Mouse (Mus musculus): ENCODE data around the gene Ube2n. TPM values are rescaled to one million over a fixed set of nuclear protein-coding genes. Genes with fewer than 3 reads are reported as not detected.

The Ube2n gene
- polyA plus RNA-seq, 1 experiment = 17.5 TPM

DNA sequence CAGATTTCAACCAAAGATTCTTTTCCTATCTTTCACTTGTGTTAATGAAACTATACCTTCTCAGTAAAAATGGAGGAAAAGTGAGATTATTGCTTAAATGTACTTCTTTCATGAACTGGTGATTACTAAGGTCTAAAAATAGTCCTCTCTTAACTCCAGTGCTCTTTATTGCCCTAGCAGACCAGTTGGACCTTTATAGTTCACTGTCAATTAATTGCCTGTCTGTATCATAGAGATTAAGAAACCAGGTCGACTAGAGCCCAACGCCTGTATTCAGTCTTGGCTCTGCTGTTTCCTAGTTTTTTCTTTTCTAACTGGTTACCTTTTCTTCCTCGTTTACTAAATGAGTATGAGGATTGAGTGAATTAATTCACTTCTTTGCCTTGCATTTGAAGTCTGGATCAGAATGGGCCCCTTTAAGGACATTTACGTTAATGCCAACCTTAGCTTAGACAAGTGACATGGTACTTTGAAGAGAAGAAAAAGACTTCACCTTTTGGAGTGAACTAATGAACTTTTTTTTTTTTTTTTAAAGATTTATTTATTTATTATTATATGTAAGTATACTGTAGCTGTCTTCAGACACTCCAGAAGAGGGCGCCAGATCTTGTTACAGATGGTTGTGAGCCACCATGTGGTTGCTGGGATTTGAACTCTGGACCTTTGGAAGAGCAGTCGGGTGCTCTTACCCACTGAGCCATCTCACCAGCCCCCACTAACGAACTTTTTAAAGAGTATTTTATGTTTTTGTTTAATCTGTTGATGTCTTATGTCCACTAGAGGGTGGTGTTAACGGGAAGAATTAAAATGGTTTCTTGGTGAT is 20.7 kb downstream of the Ube2n start:
- H3K27me3 ChIP-seq (ENCODE audit: control insufficient read depth, insufficient read depth, low read length) = no peaks in the 10 kb centered on the region
- 68% methylated on average over 8 of the region's 8 CpGs for WGBS
- no peak overlapping the region for H3K27ac ChIP-seq (ENCODE audit: insufficient read depth, low read depth, low read length)
- no peak overlapping the region for H3K4me3 ChIP-seq (ENCODE audit: low read depth, low read length)
- H3K36me3 ChIP-seq (ENCODE audit: control insufficient read depth, insufficient read depth, low read length) = no peaks in the 10 kb centered on the region
- H3K4me1 ChIP-seq (ENCODE audit: control insufficient read depth, insufficient read depth, insufficient read length, low read length) = peaks cover 8% of the 10 kb centered on the region; the same call in 1 of the 2 replicates
- no peak for TF ChIP-seq POLR2A (IDR thresholded peaks at IDR 0.05; ENCODE audit: low read depth, low read length)
- TF ChIP-seq CTCF (IDR thresholded peaks at IDR 0.05; ENCODE audit: extremely low read depth, insufficient read length, insufficient replicate concordance, low read depth, low read length) = no peak

DNA sequence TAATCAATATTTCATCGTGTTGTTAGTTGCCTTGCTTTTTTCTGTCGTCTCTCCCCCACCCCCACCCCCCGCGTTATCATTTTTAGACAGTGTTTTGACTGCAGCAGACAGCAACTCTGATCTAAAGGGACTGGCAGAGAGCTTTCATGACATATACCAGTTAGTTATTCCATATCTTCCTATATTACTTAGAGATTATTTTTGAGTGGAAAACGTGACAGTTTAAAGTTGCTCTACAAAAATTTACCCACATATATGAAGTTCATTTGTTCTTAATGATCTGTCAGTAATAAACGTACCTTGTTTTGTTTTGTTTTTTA is 21.2 kb downstream of the Ube2n start:
- Histone ChIP-seq H3K27me3 (ENCODE audit: control insufficient read depth, insufficient read depth, low read length) (no peaks in the 10 kb centered on the region), H3K4me3 (ENCODE audit: low read depth, low read length) (no peak overlapping the region), H3K27ac (ENCODE audit: insufficient read depth, low read depth, low read length) (no peak overlapping the region), H3K4me1 (ENCODE audit: control insufficient read depth, insufficient read depth, insufficient read length, low read length) (peaks cover 8% of the 10 kb centered on the region; the same call in 1 of the 2 replicates), H3K36me3 (ENCODE audit: control insufficient read depth, insufficient read depth, low read length) (no peaks in the 10 kb centered on the region)
- TF ChIP-seq POLR2A (IDR thresholded peaks at IDR 0.05; ENCODE audit: low read depth, low read length) = no peak
- no peak for TF ChIP-seq CTCF (IDR thresholded peaks at IDR 0.05; ENCODE audit: extremely low read depth, insufficient read length, insufficient replicate concordance, low read depth, low read length)
- 81% methylated on average over 6 of the region's 6 CpGs for WGBS

DNA sequence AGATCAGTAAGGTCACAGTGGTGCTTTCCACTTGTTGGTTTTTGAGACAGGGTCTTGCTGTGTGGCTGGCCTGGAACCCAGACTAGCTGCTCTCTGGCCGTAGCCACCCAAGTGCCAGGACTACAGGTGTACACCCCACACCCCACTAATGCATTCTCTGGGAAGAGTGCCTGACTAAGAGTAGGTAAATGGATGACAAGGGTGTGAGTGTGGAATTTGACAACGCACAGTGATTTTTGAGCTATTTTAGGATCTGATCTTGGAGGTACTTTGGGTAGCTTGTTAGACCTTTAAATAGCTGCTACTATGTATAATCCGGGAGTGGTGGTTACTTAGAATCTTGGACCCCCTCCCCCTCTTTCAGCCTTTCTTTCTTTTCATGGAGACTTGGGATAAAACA is 24.3 kb downstream of the Ube2n start:
- 81% methylated on average over 3 of the region's 3 CpGs for WGBS

DNA sequence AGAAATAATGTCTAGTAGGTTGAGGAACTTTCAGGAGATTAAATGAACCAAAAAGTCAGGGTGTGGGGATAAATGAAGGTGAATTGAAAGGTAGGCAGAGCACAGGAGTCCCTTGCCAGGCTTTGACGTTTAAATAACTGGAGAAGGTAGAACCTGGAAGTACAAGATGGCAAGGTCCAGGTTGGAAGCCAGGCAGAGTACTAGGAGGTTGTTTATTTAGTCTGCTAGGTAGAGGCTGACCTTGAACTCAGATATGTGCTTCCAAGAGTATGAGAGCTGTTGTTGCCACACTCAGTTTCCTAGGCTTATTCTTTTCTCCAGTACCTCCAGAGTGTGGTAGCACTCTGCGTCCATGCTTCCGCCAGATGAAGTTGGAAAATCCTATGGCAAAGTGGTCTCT is 24.9 kb downstream of the Ube2n start:
- no peak for TF ChIP-seq POLR2A (IDR thresholded peaks at IDR 0.05; ENCODE audit: low read depth, low read length)
- TF ChIP-seq CTCF (IDR thresholded peaks at IDR 0.05; ENCODE audit: extremely low read depth, insufficient read length, insufficient replicate concordance, low read depth, low read length) = no peak
- Histone ChIP-seq H3K27me3 (ENCODE audit: control insufficient read depth, insufficient read depth, low read length) (no peaks in the 10 kb centered on the region), H3K27ac (ENCODE audit: insufficient read depth, low read depth, low read length) (no peak overlapping the region), H3K36me3 (ENCODE audit: control insufficient read depth, insufficient read depth, low read length) (peaks cover 12% of the 10 kb centered on the region), H3K4me3 (ENCODE audit: low read depth, low read length) (no peak overlapping the region), H3K4me1 (ENCODE audit: control insufficient read depth, insufficient read depth, insufficient read length, low read length) (peaks cover 5% of the 10 kb centered on the region; the same call in 1 of the 2 replicates)
- 73% methylated on average over 3 of the region's 3 CpGs for WGBS

More for the DNA sequence above, 24.3 kb downstream of the Ube2n start:
- TF ChIP-seq POLR2A (IDR thresholded peaks at IDR 0.05; ENCODE audit: low read depth, low read length) (no peak), CTCF (IDR thresholded peaks at IDR 0.05; ENCODE audit: extremely low read depth, insufficient read length, insufficient replicate concordance, low read depth, low read length) (no peak)
- H3K4me1 ChIP-seq (ENCODE audit: control insufficient read depth, insufficient read depth, insufficient read length, low read length) = peaks cover 5% of the 10 kb centered on the region; the same call in 1 of the 2 replicates
- no peak overlapping the region for H3K4me3 ChIP-seq (ENCODE audit: low read depth, low read length)
- H3K36me3 ChIP-seq (ENCODE audit: control insufficient read depth, insufficient read depth, low read length) = peaks cover 8% of the 10 kb centered on the region
- no peaks in the 10 kb centered on the region for H3K27me3 ChIP-seq (ENCODE audit: control insufficient read depth, insufficient read depth, low read length)
- H3K27ac ChIP-seq (ENCODE audit: insufficient read depth, low read depth, low read length) = no peak overlapping the region

DNA sequence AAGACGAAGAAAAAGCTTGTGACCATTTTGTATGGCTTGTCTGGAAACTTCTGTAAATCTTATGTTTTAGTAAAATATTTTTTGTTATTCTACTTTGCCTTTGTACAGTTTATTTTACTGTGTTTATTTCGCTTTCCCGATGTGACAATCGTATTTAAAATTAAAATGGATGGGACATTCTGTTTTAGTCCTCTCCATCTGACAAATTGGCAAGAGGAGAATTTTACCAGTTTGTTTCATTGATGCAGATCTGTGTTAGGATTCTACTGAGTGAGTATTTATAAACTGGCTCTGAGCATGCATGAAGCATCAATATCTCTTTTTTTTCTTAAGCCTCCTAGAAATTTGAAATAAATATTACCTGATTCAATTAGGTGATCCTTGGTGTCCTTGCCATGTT is 28.0 kb downstream of the Ube2n start:
- Histone ChIP-seq H3K4me3 (ENCODE audit: low read depth, low read length) (no peak overlapping the region), H3K27me3 (ENCODE audit: control insufficient read depth, insufficient read depth, low read length) (no peaks in the 10 kb centered on the region), H3K36me3 (ENCODE audit: control insufficient read depth, insufficient read depth, low read length) (peaks cover 24% of the 10 kb centered on the region), H3K4me1 (ENCODE audit: control insufficient read depth, insufficient read depth, insufficient read length, low read length) (peaks cover 3% of the 10 kb centered on the region; the same call in 1 of the 2 replicates), H3K27ac (ENCODE audit: insufficient read depth, low read depth, low read length) (no peak overlapping the region)
- TF ChIP-seq CTCF (IDR thresholded peaks at IDR 0.05; ENCODE audit: extremely low read depth, insufficient read length, insufficient replicate concordance, low read depth, low read length) (no peak), POLR2A (IDR thresholded peaks at IDR 0.05; ENCODE audit: low read depth, low read length) (no peak)
- WGBS = 87% methylated on average over 4 of the region's 4 CpGs

DNA sequence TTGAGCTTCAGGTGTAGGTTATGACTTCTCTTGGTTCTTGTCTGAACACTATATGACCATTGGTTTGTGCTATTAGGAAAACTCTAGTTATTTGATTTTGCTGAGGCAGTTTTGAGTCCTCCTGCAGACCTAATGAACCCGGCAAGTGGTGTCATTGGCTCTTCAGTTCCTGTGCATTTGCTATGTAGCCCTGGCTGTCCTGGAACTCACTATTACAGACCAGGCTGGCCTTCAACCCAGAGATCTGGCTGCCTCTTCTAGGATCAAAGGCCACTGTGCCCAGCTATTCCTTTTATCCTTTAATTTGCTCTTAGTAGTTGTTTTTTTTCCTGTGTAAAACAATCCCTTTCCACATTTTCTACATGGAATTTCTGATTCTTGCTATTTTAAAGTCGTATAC is 28.4 kb downstream of the Ube2n start:
- H3K27ac ChIP-seq (ENCODE audit: insufficient read depth, low read depth, low read length) = no peak overlapping the region
- peaks cover 3% of the 10 kb centered on the region; the same call in 1 of the 2 replicates for H3K4me1 ChIP-seq (ENCODE audit: control insufficient read depth, insufficient read depth, insufficient read length, low read length)
- H3K4me3 ChIP-seq (ENCODE audit: low read depth, low read length) = no peak overlapping the region
- no peaks in the 10 kb centered on the region for H3K27me3 ChIP-seq (ENCODE audit: control insufficient read depth, insufficient read depth, low read length)
- 85% methylated on average over 2 of the region's 2 CpGs for WGBS
- H3K36me3 ChIP-seq (ENCODE audit: control insufficient read depth, insufficient read depth, low read length) = peaks cover 29% of the 10 kb centered on the region
- TF ChIP-seq CTCF (IDR thresholded peaks at IDR 0.05; ENCODE audit: extremely low read depth, insufficient read length, insufficient replicate concordance, low read depth, low read length) = no peak
- no peak for TF ChIP-seq POLR2A (IDR thresholded peaks at IDR 0.05; ENCODE audit: low read depth, low read length)

DNA sequence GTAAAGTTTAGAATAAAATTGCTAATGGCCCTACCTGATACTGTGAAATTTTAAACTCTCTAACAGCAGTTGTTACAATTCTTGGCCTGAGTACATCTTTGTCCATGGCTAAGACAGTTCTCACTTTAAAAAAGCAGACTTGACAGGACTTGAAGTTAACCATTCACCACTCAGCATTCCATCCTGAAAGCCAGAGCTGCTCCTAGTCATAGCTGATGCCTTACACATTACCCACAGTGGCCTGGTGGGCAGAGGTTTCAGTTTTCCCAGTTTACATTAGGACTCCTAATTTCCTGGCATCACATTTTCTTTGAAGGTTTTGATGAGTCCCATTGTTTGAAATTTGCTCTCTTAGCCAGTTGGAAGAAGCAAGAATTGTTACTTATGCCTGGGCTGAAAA is 29.1 kb downstream of the Ube2n start:
- TF ChIP-seq POLR2A (IDR thresholded peaks at IDR 0.05; ENCODE audit: low read depth, low read length) (no peak), CTCF (IDR thresholded peaks at IDR 0.05; ENCODE audit: extremely low read depth, insufficient read length, insufficient replicate concordance, low read depth, low read length) (no peak)
- Histone ChIP-seq H3K4me1 (ENCODE audit: control insufficient read depth, insufficient read depth, insufficient read length, low read length) (peaks cover 3% of the 10 kb centered on the region; the same call in 1 of the 2 replicates), H3K4me3 (ENCODE audit: low read depth, low read length) (no peak overlapping the region), H3K27ac (ENCODE audit: insufficient read depth, low read depth, low read length) (no peak overlapping the region), H3K27me3 (ENCODE audit: control insufficient read depth, insufficient read depth, low read length) (no peaks in the 10 kb centered on the region), H3K36me3 (ENCODE audit: control insufficient read depth, insufficient read depth, low read length) (peaks cover 32% of the 10 kb centered on the region)

Measured in small intestine, adult 2 months (tissue).